23 mouse cellular contexts compared by ENCODE assay signal in genomic region chr14:48869956-48870355, GRCm38 (mm10).
"Had no signal": no experiment of that assay in that cellular context is flagged by ENCODE, and none has a peak within 500 bp of the region (broad histone marks: within the 10 kb centered on the region; RNA-seq: fewer than 3 reads in every experiment).

No protein-coding gene starts in this region.

- H3K4me1 ChIP-seq: heart, embryonic 10.5 days; heart, embryonic 12.5 days; hindbrain, embryonic 10.5 days; hindbrain, embryonic 12.5 days; limb, embryonic 10.5 days; limb, embryonic 12.5 days had no signal

- H3K36me3 ChIP-seq: heart, embryonic 10.5 days; heart, embryonic 12.5 days; hindbrain, embryonic 10.5 days; hindbrain, embryonic 12.5 days; limb, embryonic 10.5 days; limb, embryonic 12.5 days had no signal

- H3K4me3 ChIP-seq: heart, embryonic 10.5 days; heart, embryonic 12.5 days; hindbrain, embryonic 10.5 days; hindbrain, embryonic 12.5 days; layer of hippocampus, adult 2 months; left cerebral cortex, adult 2 months; limb, embryonic 10.5 days; limb, embryonic 12.5 days had no signal

- H3K27me3 ChIP-seq: heart, embryonic 12.5 days; hindbrain, embryonic 12.5 days; limb, embryonic 12.5 days had no signal

- H3K4me2 ChIP-seq: heart, embryonic 12.5 days; hindbrain, embryonic 12.5 days; hindbrain, embryonic 14.5 days; limb, embryonic 12.5 days had no signal

- DNase-seq: forebrain, postnatal 0 days; gastrocnemius, postnatal 14 days; heart, adult 18-20 months; heart, postnatal 10 days; heart, postnatal 4 days; kidney, adult 18-20 months; kidney, adult 8-10 months; kidney, postnatal 10 days; kidney, postnatal 25 days; kidney, postnatal 4 days; liver had no signal

- H3K27ac ChIP-seq: heart, embryonic 10.5 days; hindbrain, embryonic 10.5 days; hindbrain, embryonic 12.5 days; hindbrain, embryonic 14.5 days; layer of hippocampus, adult 2 months; left cerebral cortex, adult 2 months; limb, embryonic 10.5 days; limb, embryonic 12.5 days had no signal

- H3K9me3 ChIP-seq: heart, embryonic 10.5 days; heart, embryonic 12.5 days; hindbrain, embryonic 10.5 days; hindbrain, embryonic 12.5 days; limb, embryonic 10.5 days; limb, embryonic 12.5 days had no signal

- ATAC-seq: forebrain, postnatal 0 days; hindbrain, embryonic 16.5 days; inflammation-experienced regulatory T-cells, adult 6 months; intestine, postnatal 0 days had no signal

- H3K9ac ChIP-seq: forebrain, postnatal 0 days; heart, embryonic 12.5 days; hindbrain, embryonic 12.5 days; hindbrain, embryonic 14.5 days; limb, embryonic 12.5 days had no signal
